9 mouse cellular contexts compared by ENCODE assay signal in genomic region chr10:93539775-93540430, GRCm38 (mm10). TPM values are rescaled to one million over a fixed set of nuclear protein-coding genes. Genes with fewer than 3 reads are reported as not detected.
DNase-seq lines count a peak whose midpoint lies in the region; ATAC-seq and TF ChIP-seq lines count a peak whose summit lies in the region.
"Had no signal": no experiment of that assay in that cellular context is flagged by ENCODE, and none has a peak within 500 bp of the region (broad histone marks: within the 10 kb centered on the region; RNA-seq: fewer than 3 reads in every experiment).

Gene Amdhd1, minus strand, starts transcription at chr10:93540033.

- H3K9me3 ChIP-seq in heart, embryonic 10.5 days: no peaks in the 10 kb centered on the region
- H3K9me3 ChIP-seq in kidney, embryonic 14.5 days (ENCODE audit: control insufficient read depth, low read length): no peaks in the 10 kb centered on the region
- no peaks in the 10 kb centered on the region for H3K9me3 ChIP-seq in liver, embryonic 11.5 days (ENCODE audit: control insufficient read depth, low read length)
- H3K9me3 ChIP-seq: G1E had no signal

- H3K9ac ChIP-seq in kidney, embryonic 14.5 days (ENCODE audit: low read depth, low read length): peak within 1 kb of the TSS; percentile 37; the same call in 1 of the 2 replicates
- H3K9ac ChIP-seq in liver, embryonic 11.5 days (ENCODE audit: low read depth, low read length): peak within 1 kb of the TSS; percentile 17

- H3K36me3 ChIP-seq in heart, embryonic 10.5 days: no peaks in the 10 kb centered on the region
- no peaks in the 10 kb centered on the region for H3K36me3 ChIP-seq in kidney, embryonic 14.5 days (ENCODE audit: control insufficient read depth, insufficient read depth, low read length)
- H3K36me3 ChIP-seq in liver, embryonic 11.5 days (ENCODE audit: control insufficient read depth, insufficient read depth, low read length): no peaks in the 10 kb centered on the region
- H3K36me3 ChIP-seq in myocyte (ENCODE audit: control insufficient read depth, insufficient read depth): no peaks in the 10 kb centered on the region
- H3K36me3 ChIP-seq: G1E had no signal

- peak; percentile 92 for DNase-seq in 416B (ENCODE audit: low read depth)
- DNase-seq in heart, embryonic 10.5 days (ENCODE audit: low spot score): peak; percentile 93
- peak; percentile 80 for DNase-seq in liver, embryonic 11.5 days (ENCODE audit: low spot score)
- peak; percentile 85 to 92 for DNase-seq in spleen, postnatal 4 days (ENCODE audit: low spot score in 2 of 2)

- peak; percentile 82 for TF ChIP-seq CTCF in bone marrow, adult 2 months (IDR thresholded peaks at IDR 0.05; ENCODE audit: control insufficient read depth, insufficient read depth, low read length)
- peak; percentile 82 for TF ChIP-seq CTCF in embryonic fibroblast, embryonic 13.5 days (IDR thresholded peaks at IDR 0.05; ENCODE audit: borderline replicate concordance, insufficient read depth, low read length)

- H3K27me3 ChIP-seq in heart, embryonic 10.5 days (ENCODE audit: insufficient read depth, poor library complexity, severe bottlenecking): peaks cover 33% of the 10 kb centered on the region
- no peaks in the 10 kb centered on the region; the same call in 1 of the 2 replicates for H3K27me3 ChIP-seq in kidney, embryonic 14.5 days (ENCODE audit: control insufficient read depth, insufficient read depth, low read length)
- H3K27me3 ChIP-seq in liver, embryonic 11.5 days (replicated peaks; ENCODE audit: control insufficient read depth, insufficient read depth, low read length): peaks cover 2% of the 10 kb centered on the region; the same call in 1 of the 2 replicates
- no peaks in the 10 kb centered on the region for H3K27me3 ChIP-seq in myocyte (ENCODE audit: control insufficient read depth, insufficient read depth, insufficient read length)

- peak within 1 kb of the TSS; percentile 78 for H3K4me2 ChIP-seq in kidney, embryonic 14.5 days (replicated peaks; ENCODE audit: low read depth, low read length)
- H3K4me2 ChIP-seq in liver, embryonic 11.5 days: peak within 1 kb of the TSS; percentile 65
- peak within 1 kb of the TSS; percentile 80 for H3K4me2 ChIP-seq in myocyte (ENCODE audit: low read depth)

- H3K4me1 ChIP-seq in bone marrow, adult 2 months (ENCODE audit: control insufficient read depth, insufficient read depth, low read length): peaks cover 6% of the 10 kb centered on the region
- peaks cover 5% of the 10 kb centered on the region for H3K4me1 ChIP-seq in embryonic fibroblast, embryonic 13.5 days (ENCODE audit: control insufficient read depth, insufficient read depth, low read length)
- H3K4me1 ChIP-seq in heart, embryonic 10.5 days: peaks cover 20% of the 10 kb centered on the region
- peaks cover 12% of the 10 kb centered on the region for H3K4me1 ChIP-seq in kidney, embryonic 14.5 days (ENCODE audit: control insufficient read depth, insufficient read depth, low read length)
- H3K4me1 ChIP-seq in liver, embryonic 11.5 days (replicated peaks; ENCODE audit: control insufficient read depth, insufficient read depth, low read length): peaks cover 8% of the 10 kb centered on the region

- WGBS in bone marrow, adult 2 months: under 1% methylated on average over 35 of the region's 35 CpGs
- WGBS in heart, embryonic 10.5 days: 3% methylated on average over 35 of the region's 35 CpGs
- 2% methylated on average over 35 of the region's 35 CpGs for WGBS in kidney, embryonic 14.5 days
- WGBS in liver, embryonic 11.5 days: 3% methylated on average over 35 of the region's 35 CpGs

- no peaks in the 10 kb centered on the region for H3K79me2 ChIP-seq in myocyte (ENCODE audit: control insufficient read depth, insufficient read depth)

- H3K4me3 ChIP-seq in bone marrow, adult 2 months (replicated peaks; ENCODE audit: control insufficient read depth, low read depth, low read length): peak within 1 kb of the TSS; percentile 96
- peak within 1 kb of the TSS; percentile 32 for H3K4me3 ChIP-seq in embryonic fibroblast, embryonic 13.5 days (ENCODE audit: insufficient read depth, low read length)
- peak within 1 kb of the TSS; percentile 58 for H3K4me3 ChIP-seq in heart, embryonic 10.5 days
- peak within 1 kb of the TSS; percentile 40 for H3K4me3 ChIP-seq in kidney, embryonic 14.5 days (ENCODE audit: low read length)
- H3K4me3 ChIP-seq in liver, embryonic 11.5 days (ENCODE audit: low read depth, low read length): peak within 1 kb of the TSS; percentile 40
- H3K4me3 ChIP-seq in myocyte: peak within 1 kb of the TSS; percentile 21

- H3ac ChIP-seq in myocyte (ENCODE audit: control insufficient read depth, insufficient read length): no peak within 1 kb of the TSS

- H3K27ac ChIP-seq in bone marrow, adult 2 months (ENCODE audit: control insufficient read depth, insufficient read depth, low read depth, low read length, poor library complexity): peak within 1 kb of the TSS; percentile 46
- H3K27ac ChIP-seq in embryonic fibroblast, embryonic 13.5 days (ENCODE audit: insufficient read depth, low read length): no peak within 1 kb of the TSS
- peak within 1 kb of the TSS; percentile 75 for H3K27ac ChIP-seq in heart, embryonic 10.5 days
- H3K27ac ChIP-seq in kidney, embryonic 14.5 days (ENCODE audit: low read depth, low read length): no peak within 1 kb of the TSS
- no peak within 1 kb of the TSS for H3K27ac ChIP-seq in liver, embryonic 11.5 days (ENCODE audit: low read depth, low read length)

- peak; percentile 93 for ATAC-seq in kidney, embryonic 14.5 days (ENCODE audit: low FRiP score, low TSS enrichment)
- peak; percentile 89 for ATAC-seq in liver, embryonic 11.5 days (replicated peaks; ENCODE audit: low FRiP score)

- TF ChIP-seq POLR2A in bone marrow, adult 2 months (IDR thresholded peaks at IDR 0.05; ENCODE audit: borderline replicate concordance, control insufficient read depth, low read depth, low read length): peak; percentile 62; the same call in 1 of the 2 replicates
- no peak; the same call in 1 of the 2 replicates for TF ChIP-seq POLR2A in embryonic fibroblast, embryonic 13.5 days (IDR thresholded peaks at IDR 0.05; ENCODE audit: low read depth, low read length)
- no peak for TF ChIP-seq POLR2A in myocyte (IDR thresholded peaks at IDR 0.05; ENCODE audit: insufficient read length, low read depth)

TF ChIP-seq in myocyte, 11 proteins besides CTCF, POLR2A, EP300 and RAD21:
- TF ChIP-seq MAX (IDR thresholded peaks at IDR 0.05; ENCODE audit: low read depth) (no peak), MYOD1 (IDR thresholded peaks at IDR 0.05; ENCODE audit: control insufficient read depth in 1 of 3, insufficient read length in 2 of 3, low read depth in 2 of 3) (peak in 1 of 3 experiments; percentile 41), MYOG (IDR thresholded peaks at IDR 0.05; ENCODE audit: control insufficient read depth in 1 of 3, insufficient read depth in 1 of 3, insufficient read length in 2 of 3, low read depth in 2 of 3) (peak in 2 of 3 experiments; percentile 25 to 62), SRF (IDR thresholded peaks at IDR 0.05; ENCODE audit: control insufficient read depth, insufficient read length, low read depth) (no peak), POLR2AphosphoS2 (IDR thresholded peaks at IDR 0.05; ENCODE audit: insufficient read length, low read depth) (no peak), TCF12 (IDR thresholded peaks at IDR 0.05; ENCODE audit: insufficient read depth, poor library complexity, severe bottlenecking) (no peak), REST (IDR thresholded peaks at IDR 0.05; ENCODE audit: insufficient read depth, insufficient read length) (no peak), E2F4 (IDR thresholded peaks at IDR 0.05; ENCODE audit: insufficient read depth) (no peak)

RNA-seq across cellular contexts. Expression of gene Amdhd1, which starts in this region (rescaled TPM):
- 1.4 TPM in 1 of 2 replicates, not detected in the other for polyA plus RNA-seq in bone marrow, adult 2 months (2011; ENCODE audit: insufficient read depth, insufficient read length, low replicate concordance, missing spikeins)
- polyA plus RNA-seq in embryonic fibroblast, embryonic 13.5 days (2011; ENCODE audit: insufficient read length, low read depth, missing spikeins): not detected in 2 replicates
- polyA plus RNA-seq in heart, embryonic 10.5 days (2016; fragmentation: Nextera tagmentation; extraction: Ambion mirVana): 0.26 and 1.5 TPM in 2 replicates
- polyA plus RNA-seq in kidney, embryonic 14.5 days (2014; fragmentation: Nextera tagmentation; extraction: Ambion mirVana): 0.33 and 0.76 TPM in 2 replicates
- 6.2 and 7.4 TPM in 2 replicates for polyA plus RNA-seq in liver, embryonic 11.5 days (2014; fragmentation: Nextera tagmentation; extraction: Ambion mirVana)
- 0.14 TPM for polyA plus RNA-seq in myocyte (2012; fragmentation: generic; extraction: Trizol)
- polyA plus RNA-seq: G1E had no signal

Comparison
In these comparisons a context has a peak if more than half of its experiments do, and no peak if none do; other contexts are left out.
1. Peak in ATAC-seq, H3K4me3 ChIP-seq, H3K9ac ChIP-seq and H3K4me2 ChIP-seq in kidney, embryonic 14.5 days; RNA of the gene not detected or under 1 TPM.
2. H3K27ac ChIP-seq: peak in bone marrow, adult 2 months (single experiment) and heart, embryonic 10.5 days (single experiment); none in embryonic fibroblast, embryonic 13.5 days (single experiment), kidney, embryonic 14.5 days (single experiment) and liver, embryonic 11.5 days (single experiment).
3. H3K4me3 ChIP-seq: peak in every context shown above with its lines; median percentile 96 in bone marrow, adult 2 months; 58 in heart, embryonic 10.5 days; 40 in kidney, embryonic 14.5 days; 40 in liver, embryonic 11.5 days; 32 in embryonic fibroblast, embryonic 13.5 days; 21 in myocyte.
4. Peak in every context shown above with its lines, with median percentiles within 50 percentile points of each other: DNase-seq and H3K4me2 ChIP-seq.